Mouse (Mus musculus) hindbrain, embryonic 15.5 days (tissue): Measurements from ENCODE around the gene Stx11. TPM values are rescaled to one million over a fixed set of nuclear protein-coding genes. Genes with fewer than 3 reads are reported as not detected.
"Not testable (repeated sequence)": the region's sequence is repeated elsewhere in the genome, so short reads cannot be mapped to it uniquely, and the experiment has no call there.

Experiments
- ATAC-seq: fragments of 200-750 bp; cut with Nextera tagmentation; 2 replicates; pipeline ENCODE4 v1.8.0; 2017; ENCODE audit warnings: low read depth, moderate number of reproducible peaks, moderate TSS enrichment; ENCODE audit not compliant: low FRiP score
- H3K27ac ChIP-seq: fragments of 300-500 bp; sonication (generic); replicated peaks from 2 replicates; pipeline ENCODE4 v1.5.1; 2015; ENCODE audit warnings: mild to moderate bottlenecking, inconsistent platforms
- H3K27me3 ChIP-seq: fragments of 300-500 bp; sonication (generic); 2 replicates; pipeline ENCODE4 v1.6.1; 2015; ENCODE audit warnings: control low read depth, inconsistent platforms
- H3K36me3 ChIP-seq: fragments of 300-500 bp; sonication (generic); 2 replicates; pipeline ENCODE4 v1.6.1; 2015; ENCODE audit warnings: control low read depth, inconsistent platforms
- H3K4me1 ChIP-seq: fragments of 300-500 bp; sonication (generic); replicated peaks from 2 replicates; pipeline ENCODE4 v1.6.1; 2015; ENCODE audit warnings: control low read depth, inconsistent platforms
- H3K4me2 ChIP-seq: fragments of 300-500 bp; sonication (generic); 2 replicates; pipeline ENCODE4 v1.6.1; 2015; ENCODE audit warnings: moderate library complexity, mild to moderate bottlenecking, inconsistent platforms
- H3K4me3 ChIP-seq: fragments of 300-500 bp; sonication (generic); 2 replicates; pipeline ENCODE4 v1.5.1; 2015; ENCODE audit warnings: mild to moderate bottlenecking, inconsistent platforms
- H3K9ac ChIP-seq: fragments of 300-500 bp; sonication (generic); 2 replicates; pipeline ENCODE4 v1.6.1; 2015; ENCODE audit warnings: inconsistent platforms
- H3K9me3 ChIP-seq: fragments of 300-500 bp; sonication (generic); 2 replicates; pipeline ENCODE4 v1.6.1; 2016; ENCODE audit warnings: control low read depth, inconsistent platforms
- WGBS: fragments of 180-500 bp; shearing (Covaris S2); methylation state at CpG from one replicate; pipeline ENCODE4 v1.1.7; 2015; 5-methylcytosine and 5-hydroxymethylcytosine counted together
- polyA plus RNA-seq: library from polyadenylated mRNA; unstranded; fragments of >200 nt; fragmentation: Nextera tagmentation; extraction: Ambion mirVana; gene quantifications from 2 replicates; pipeline ENCODE4 v1.2.1, GENCODE M21; 2015

The Stx11 gene
- polyA plus RNA-seq, 1 experiment from 2014 or later = 1.8 TPM

DNA sequence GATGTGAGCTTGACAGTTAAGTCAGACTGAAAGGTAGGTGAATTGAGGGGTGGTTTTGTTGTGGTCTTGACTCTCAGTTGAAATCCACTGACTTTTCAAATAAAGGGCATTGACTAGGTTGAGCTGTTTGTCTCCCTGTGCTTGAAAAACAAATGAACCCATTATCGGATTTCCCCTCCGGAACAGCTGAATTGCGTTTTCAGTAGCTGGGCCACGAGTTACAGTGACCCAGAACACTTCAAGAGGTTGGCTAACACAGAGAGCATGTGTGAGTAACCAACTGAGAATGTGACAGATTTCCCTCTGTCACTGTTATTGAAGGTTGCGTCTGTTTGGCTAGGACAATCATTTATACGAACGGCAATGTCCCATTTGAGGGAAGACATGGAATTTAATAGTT lies 17.0 kb upstream of the Stx11 start:
- WGBS = 69% methylated on average over 7 of the region's 7 CpGs
- Histone ChIP-seq H3K27me3 (no peaks in the 10 kb centered on the region), H3K9ac (no peak overlapping the region), H3K9me3 (no peaks in the 10 kb centered on the region), H3K36me3 (no peaks in the 10 kb centered on the region), H3K4me2 (no peak overlapping the region), H3K27ac (no peak overlapping the region), H3K4me1 (no peaks in the 10 kb centered on the region), H3K4me3 (no peak overlapping the region)
- no peak for ATAC-seq

DNA sequence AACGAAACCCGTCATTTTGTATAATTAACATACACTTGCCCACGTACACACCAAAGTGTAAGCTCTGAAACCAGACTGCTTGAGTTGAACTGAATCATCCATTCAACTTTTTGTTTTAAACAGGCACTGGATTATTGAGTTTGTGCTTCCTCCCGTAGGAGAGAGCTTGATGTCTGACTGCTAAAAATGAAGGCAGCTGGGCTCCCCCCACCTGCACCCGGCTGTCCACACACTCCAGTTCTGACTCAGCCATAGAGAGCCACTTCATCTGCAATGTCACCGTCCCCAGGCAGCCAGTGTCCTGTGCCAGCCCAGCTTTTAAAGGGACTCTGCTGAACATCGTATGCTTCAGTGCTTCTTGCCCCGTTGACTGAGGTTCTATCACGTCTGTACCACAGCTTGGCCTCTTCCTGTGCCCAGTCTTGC lies 13.7 kb upstream of the Stx11 start:
- no peak for ATAC-seq

DNA sequence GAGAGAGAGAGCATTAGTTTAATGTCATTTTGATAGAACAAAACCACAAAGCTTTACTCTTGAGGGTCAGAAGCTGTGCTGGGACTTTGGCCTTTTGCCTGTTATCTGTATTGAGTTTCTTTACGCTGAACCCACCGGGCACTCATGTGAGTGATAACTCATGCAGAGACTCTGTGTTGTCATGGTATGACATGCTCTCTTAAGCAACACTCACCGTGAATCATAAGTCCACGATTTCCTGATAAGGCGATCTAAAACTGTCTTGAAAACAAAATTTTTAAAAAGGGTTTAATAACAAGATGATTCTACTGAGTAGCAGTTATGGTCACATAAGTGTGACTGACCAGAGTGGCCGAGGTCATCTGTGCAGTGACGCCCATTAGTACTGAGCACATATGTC lies 12.5 kb upstream of the Stx11 start:
- Histone ChIP-seq H3K36me3 (no peaks in the 10 kb centered on the region), H3K4me1 (no peaks in the 10 kb centered on the region), H3K4me3 (no peak overlapping the region), H3K27ac (no peak overlapping the region), H3K9me3 (no peaks in the 10 kb centered on the region), H3K4me2 (no peak overlapping the region), H3K27me3 (no peaks in the 10 kb centered on the region), H3K9ac (no peak overlapping the region)
- ATAC-seq = no peak
- WGBS = 92% methylated on average over 7 of the region's 7 CpGs

More for the DNA sequence above, 13.7 kb upstream of the Stx11 start:
- H3K27ac ChIP-seq = no peak overlapping the region
- no peak overlapping the region for H3K4me2 ChIP-seq
- no peaks in the 10 kb centered on the region for H3K4me1 ChIP-seq
- H3K27me3 ChIP-seq = no peaks in the 10 kb centered on the region
- H3K36me3 ChIP-seq = no peaks in the 10 kb centered on the region
- H3K9ac ChIP-seq = no peak overlapping the region
- WGBS = 71% methylated on average over 9 of the region's 9 CpGs
- H3K9me3 ChIP-seq = no peaks in the 10 kb centered on the region
- H3K4me3 ChIP-seq = no peak overlapping the region

DNA sequence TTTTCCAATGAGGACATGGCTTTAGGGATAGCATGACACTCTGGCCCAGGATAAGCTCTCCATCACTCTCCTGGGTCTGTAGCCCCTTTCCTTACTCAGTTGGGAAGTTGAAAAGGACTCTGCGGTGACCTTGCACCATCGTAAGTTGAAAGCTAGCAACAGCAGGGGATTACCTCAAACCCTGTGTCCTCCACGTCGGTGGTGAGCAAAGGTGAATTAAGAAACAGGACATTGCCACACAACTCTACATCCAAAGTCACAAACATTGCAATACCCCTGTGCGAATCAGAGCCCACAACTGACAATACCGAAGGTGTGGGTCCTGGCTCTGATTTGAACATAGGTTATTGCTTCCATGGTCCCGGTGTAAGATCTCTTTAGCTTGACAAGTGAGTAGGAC lies 11.9 kb upstream of the Stx11 start:
- Histone ChIP-seq H3K4me2 (no peak overlapping the region), H3K4me1 (no peaks in the 10 kb centered on the region), H3K36me3 (no peaks in the 10 kb centered on the region), H3K9me3 (no peaks in the 10 kb centered on the region), H3K27ac (no peak overlapping the region), H3K4me3 (no peak overlapping the region), H3K9ac (no peak overlapping the region), H3K27me3 (no peaks in the 10 kb centered on the region)
- no peak for ATAC-seq
- 88% methylated on average over 7 of the region's 7 CpGs for WGBS

DNA sequence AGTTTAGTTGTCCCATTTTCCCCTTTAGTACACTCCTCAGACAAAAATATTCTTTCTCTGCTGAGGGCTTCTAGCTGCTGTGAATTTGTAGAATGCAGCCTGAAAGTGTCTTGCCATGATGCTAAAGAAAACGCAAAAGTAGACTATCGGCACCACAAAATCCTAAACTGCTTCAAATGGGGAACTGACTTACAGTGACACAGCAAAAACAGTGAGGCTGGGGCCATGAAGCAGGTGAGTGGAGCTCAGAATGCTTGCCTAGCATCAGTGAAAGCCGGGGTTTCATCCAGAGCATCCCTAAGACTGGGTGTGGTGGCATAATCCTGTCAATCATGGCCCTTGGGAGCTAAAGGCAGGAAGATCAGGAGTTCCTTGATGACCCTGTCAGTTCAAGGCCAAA lies 11.4 kb upstream of the Stx11 start:
- no peak overlapping the region for H3K9ac ChIP-seq
- H3K4me2 ChIP-seq = no peak overlapping the region
- H3K4me1 ChIP-seq = no peaks in the 10 kb centered on the region
- no peaks in the 10 kb centered on the region for H3K27me3 ChIP-seq
- no peaks in the 10 kb centered on the region for H3K36me3 ChIP-seq
- no peaks in the 10 kb centered on the region for H3K9me3 ChIP-seq
- H3K27ac ChIP-seq = no peak overlapping the region
- no peak for ATAC-seq
- 96% methylated on average over 3 of the region's 3 CpGs for WGBS
- no peak overlapping the region for H3K4me3 ChIP-seq

DNA sequence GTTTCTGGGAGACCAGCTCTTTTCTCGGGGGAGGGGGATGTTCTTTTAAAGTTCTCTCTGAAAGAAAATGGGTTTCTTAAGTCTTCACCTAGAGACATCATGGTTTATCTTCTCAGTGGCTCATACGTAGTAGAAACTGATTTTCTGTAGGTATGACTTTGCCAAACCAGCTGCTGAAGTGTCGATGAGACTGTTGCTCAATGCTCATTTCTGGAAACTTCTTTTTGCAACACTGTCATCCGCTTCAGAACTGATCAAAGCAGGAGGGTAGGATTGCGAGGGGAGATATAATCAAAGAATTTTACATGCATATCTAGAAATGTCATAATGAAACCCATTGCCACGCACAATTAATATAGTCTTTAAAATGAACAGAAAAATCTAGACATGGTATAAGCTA lies 10.5 kb upstream of the Stx11 start:
- Histone ChIP-seq H3K27ac (no peak overlapping the region), H3K9ac (no peak overlapping the region), H3K4me2 (no peak overlapping the region), H3K4me1 (no peaks in the 10 kb centered on the region), H3K9me3 (no peaks in the 10 kb centered on the region), H3K4me3 (no peak overlapping the region), H3K36me3 (no peaks in the 10 kb centered on the region), H3K27me3 (no peaks in the 10 kb centered on the region)
- WGBS = 95% methylated on average over 6 of the region's 6 CpGs
- ATAC-seq = no peak

DNA sequence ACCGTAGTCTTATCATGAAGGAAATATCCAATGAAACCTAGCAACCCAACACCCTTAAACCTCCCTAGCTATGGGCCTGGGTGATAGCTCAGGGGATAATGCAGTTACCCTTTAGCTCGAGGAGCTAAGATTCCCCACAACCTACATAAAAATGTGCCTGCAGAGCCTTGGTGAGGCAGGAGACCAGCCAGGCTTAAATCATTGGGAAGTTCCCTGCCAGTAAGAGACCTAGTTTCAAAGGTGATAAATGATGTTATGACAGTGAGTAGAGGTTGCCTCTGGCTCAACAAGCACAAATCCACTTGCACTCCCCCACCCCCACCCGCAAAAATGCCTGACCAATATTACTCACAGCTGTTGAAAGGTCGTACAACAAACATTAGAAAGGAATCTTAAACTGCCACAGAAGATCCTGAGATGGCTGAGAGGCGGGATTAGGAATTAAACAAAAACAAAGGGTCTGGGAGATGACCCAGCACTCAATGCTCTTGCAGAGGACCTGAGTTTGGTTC lies 1.6 kb upstream of the Stx11 start:
- no peaks in the 10 kb centered on the region for H3K36me3 ChIP-seq
- H3K9ac ChIP-seq = no peak overlapping the region
- H3K4me2 ChIP-seq = no peak overlapping the region
- 88% methylated on average over 5 of the region's 5 CpGs for WGBS
- H3K9me3 ChIP-seq = no peaks in the 10 kb centered on the region
- H3K27ac ChIP-seq = no peak overlapping the region
- peaks cover 6% of the 10 kb centered on the region for H3K4me1 ChIP-seq
- 0 out of 2 replicates have a peak, but pooled peaks cover 4% of the 10 kb centered on the region for H3K27me3 ChIP-seq
- no peak overlapping the region for H3K4me3 ChIP-seq
- ATAC-seq = no peak

DNA sequence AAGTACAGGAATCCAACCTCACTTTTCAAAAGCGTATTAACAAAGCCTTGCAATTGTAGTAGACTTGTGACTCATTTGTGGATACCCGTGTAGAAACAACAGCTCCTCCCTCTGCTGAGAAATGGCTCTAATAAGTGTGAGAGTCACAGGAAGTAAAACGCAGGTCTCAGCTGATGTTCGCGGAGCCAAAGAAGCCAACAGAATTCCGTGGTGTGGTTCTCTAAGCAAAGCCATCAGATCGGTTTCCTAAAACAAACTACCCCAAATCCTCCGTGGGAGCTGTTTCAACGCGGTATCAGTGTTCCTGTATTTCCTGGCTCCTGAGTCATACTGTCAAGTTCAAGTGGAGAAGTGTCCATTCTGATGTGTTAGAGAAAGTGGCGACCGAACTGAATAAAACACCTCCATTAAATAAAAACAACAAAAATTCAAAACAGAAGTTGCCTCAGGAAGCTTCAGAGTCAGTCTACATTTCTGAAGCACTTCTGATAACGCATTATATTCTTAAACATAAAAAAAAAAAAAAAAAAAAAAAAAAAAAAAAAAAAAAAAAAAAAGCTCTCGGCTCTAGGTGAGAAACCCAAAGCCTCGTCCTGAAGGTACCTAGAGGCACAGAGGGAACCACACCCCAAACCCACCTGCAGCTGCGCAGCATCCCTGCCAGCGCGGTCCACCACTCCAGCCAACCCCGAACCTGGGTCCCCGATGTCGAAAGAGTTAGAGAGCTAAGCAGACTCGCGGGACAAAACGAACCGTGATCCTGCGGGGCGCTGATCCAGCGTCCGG lies 543 bp downstream of the Stx11 start:
- Histone ChIP-seq H3K9me3 (no peaks in the 10 kb centered on the region), H3K36me3 (no peaks in the 10 kb centered on the region), H3K27ac (no peak overlapping the region), H3K4me3 (peak overlapping the region; percentile 71), H3K4me2 (peak overlapping the region; percentile 92), H3K27me3 (0 out of 2 replicates have a peak, but pooled peaks cover 4% of the 10 kb centered on the region), H3K4me1 (peaks cover 6% of the 10 kb centered on the region), H3K9ac (peak overlapping the region; percentile 55)
- 6% methylated on average over 29 of the region's 29 CpGs for WGBS
- no peak; the same call in 1 of the 2 replicates for ATAC-seq

DNA sequence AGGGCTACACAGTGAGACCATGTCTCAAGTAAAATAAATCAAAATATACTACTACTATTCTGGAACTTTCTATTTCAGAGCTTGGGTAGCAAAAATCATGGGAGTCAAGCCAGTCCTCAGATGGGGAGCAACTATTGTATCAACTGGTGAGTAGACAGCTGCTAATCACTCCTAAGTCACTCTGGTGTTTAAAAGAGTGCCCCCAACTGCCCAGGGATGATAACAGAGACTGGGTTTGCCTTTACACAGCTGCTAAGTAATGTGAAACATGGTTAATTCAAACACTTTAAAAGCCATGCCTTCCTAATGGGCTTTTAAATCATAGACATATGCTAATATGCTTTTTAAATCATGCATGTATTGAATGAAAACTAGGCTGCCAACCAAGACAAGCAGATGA lies 1.9 kb downstream of the Stx11 start:
- H3K36me3 ChIP-seq = no peaks in the 10 kb centered on the region
- H3K4me2 ChIP-seq = no peak overlapping the region
- 0 out of 2 replicates have a peak, but pooled peaks cover 4% of the 10 kb centered on the region for H3K27me3 ChIP-seq
- H3K9me3 ChIP-seq = no peaks in the 10 kb centered on the region
- no peak overlapping the region for H3K4me3 ChIP-seq
- no peak overlapping the region for H3K27ac ChIP-seq
- H3K4me1 ChIP-seq = peaks cover 6% of the 10 kb centered on the region
- ATAC-seq = no peak
- no peak overlapping the region for H3K9ac ChIP-seq

DNA sequence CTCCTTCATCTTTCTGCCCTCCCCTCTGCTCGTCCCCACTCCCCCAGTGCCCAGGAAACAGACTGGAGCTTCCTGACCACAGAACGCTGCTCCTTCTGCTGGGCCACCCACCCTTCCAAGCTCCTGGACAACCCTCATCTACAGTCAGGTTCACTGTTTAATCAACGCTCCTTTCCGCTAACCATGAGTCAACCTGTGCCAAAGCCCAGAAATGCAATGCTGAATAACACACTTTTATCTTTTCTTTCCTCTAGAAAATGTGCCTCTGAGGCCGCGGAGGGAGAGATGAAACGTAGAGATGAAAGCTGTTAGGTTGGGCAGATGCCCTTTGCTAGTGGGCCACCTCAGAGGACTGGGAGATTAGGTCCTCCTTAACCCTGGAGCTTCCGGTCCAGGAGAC lies 2.6 kb downstream of the Stx11 start:
- WGBS = 83% methylated on average over 8 of the region's 8 CpGs

DNA sequence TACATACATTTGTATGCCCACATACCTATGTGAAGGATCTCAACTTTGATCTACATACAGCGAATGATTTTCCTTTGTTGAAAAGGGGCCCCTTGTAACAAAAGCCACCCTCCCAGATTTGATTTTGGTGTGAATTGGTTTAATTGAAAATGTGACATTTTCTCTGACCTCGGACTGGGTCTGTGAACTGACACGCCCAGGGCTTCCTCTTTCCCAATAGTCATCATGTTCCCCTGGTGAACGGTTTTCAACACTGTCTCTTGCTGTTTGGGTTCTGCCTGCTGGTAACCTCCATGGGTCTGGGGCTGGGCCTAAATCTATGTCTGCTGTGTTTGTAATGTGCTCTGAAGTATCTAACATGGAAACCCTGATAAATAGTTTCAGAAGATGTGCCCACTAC lies 6.8 kb downstream of the Stx11 start:
- WGBS = 79% methylated on average over 4 of the region's 4 CpGs
- no peaks in the 10 kb centered on the region for H3K36me3 ChIP-seq
- no peak for ATAC-seq
- no peaks in the 10 kb centered on the region for H3K4me1 ChIP-seq
- H3K4me3 ChIP-seq = no peak overlapping the region
- H3K27me3 ChIP-seq = no peaks in the 10 kb centered on the region
- H3K9me3 ChIP-seq = no peaks in the 10 kb centered on the region
- no peak overlapping the region for H3K9ac ChIP-seq
- H3K27ac ChIP-seq = no peak overlapping the region
- no peak overlapping the region for H3K4me2 ChIP-seq

More for the DNA sequence above, 2.6 kb downstream of the Stx11 start:
- Histone ChIP-seq H3K27me3 (0 out of 2 replicates have a peak, but pooled peaks cover 4% of the 10 kb centered on the region), H3K4me1 (peaks cover 6% of the 10 kb centered on the region), H3K4me3 (no peak overlapping the region), H3K36me3 (no peaks in the 10 kb centered on the region), H3K9ac (no peak overlapping the region), H3K4me2 (no peak overlapping the region), H3K27ac (no peak overlapping the region), H3K9me3 (no peaks in the 10 kb centered on the region)
- no peak for ATAC-seq

DNA sequence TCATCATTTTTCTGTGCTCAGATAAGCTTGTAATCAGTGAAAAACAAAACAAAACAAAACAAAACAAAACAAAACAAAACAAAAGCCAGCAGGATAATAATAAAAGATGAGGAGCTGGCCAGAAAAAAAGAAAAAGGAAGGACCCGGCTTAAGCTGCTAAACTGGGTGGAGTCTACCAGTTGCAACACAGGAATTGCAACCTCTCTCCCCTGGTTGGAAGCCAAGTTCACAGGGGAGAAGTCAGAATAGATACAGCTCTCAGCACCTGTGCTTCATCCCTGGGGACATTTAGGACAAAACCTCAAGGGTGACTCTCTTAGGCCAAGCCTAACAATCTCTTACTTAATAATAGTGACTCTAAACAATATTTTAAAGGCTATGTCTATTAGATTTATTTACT lies 8.3 kb downstream of the Stx11 start:
- Histone ChIP-seq H3K27ac (no peak overlapping the region), H3K36me3 (no peaks in the 10 kb centered on the region), H3K9me3 (no peaks in the 10 kb centered on the region), H3K27me3 (no peaks in the 10 kb centered on the region), H3K4me3 (no peak overlapping the region), H3K4me1 (no peaks in the 10 kb centered on the region), H3K9ac (no peak overlapping the region), H3K4me2 (no peak overlapping the region)
- 78% methylated on average over 1 of the region's 1 CpGs for WGBS
- no peak for ATAC-seq

DNA sequence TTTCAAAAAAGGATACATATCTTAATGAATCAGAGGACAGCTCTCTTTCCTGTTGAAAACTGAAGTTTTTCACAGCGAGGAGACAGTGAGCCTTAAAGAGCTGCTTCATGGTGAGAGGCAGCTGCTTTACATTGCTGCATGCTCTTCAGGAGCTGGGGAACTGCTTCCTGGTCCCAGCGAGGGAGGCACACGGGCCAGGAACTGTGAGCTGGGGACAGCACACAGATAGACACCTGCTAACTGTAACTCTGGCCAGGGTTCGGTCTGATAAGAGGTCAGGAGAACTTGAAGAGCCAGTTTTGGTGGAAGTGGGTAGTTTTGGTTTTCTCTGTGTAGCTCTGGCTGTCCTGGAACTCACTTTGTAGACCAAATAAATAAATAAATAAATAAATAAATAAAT lies 12.7 kb downstream of the Stx11 start:
- not testable (repeated sequence) for H3K36me3 ChIP-seq, H3K4me3 ChIP-seq, H3K9ac ChIP-seq, H3K4me2 ChIP-seq, H3K27me3 ChIP-seq, ATAC-seq, H3K9me3 ChIP-seq, H3K27ac ChIP-seq, H3K4me1 ChIP-seq
- 67% methylated on average over 4 of the region's 4 CpGs for WGBS
